Mouse (Mus musculus): ENCODE data around the gene Aff1. TPM values are rescaled to one million over a fixed set of nuclear protein-coding genes. Genes with fewer than 3 reads are reported as not detected.

The Aff1 gene
- polyA plus RNA-seq, 1 experiment from 2014 or later: 2.5 TPM

DNA sequence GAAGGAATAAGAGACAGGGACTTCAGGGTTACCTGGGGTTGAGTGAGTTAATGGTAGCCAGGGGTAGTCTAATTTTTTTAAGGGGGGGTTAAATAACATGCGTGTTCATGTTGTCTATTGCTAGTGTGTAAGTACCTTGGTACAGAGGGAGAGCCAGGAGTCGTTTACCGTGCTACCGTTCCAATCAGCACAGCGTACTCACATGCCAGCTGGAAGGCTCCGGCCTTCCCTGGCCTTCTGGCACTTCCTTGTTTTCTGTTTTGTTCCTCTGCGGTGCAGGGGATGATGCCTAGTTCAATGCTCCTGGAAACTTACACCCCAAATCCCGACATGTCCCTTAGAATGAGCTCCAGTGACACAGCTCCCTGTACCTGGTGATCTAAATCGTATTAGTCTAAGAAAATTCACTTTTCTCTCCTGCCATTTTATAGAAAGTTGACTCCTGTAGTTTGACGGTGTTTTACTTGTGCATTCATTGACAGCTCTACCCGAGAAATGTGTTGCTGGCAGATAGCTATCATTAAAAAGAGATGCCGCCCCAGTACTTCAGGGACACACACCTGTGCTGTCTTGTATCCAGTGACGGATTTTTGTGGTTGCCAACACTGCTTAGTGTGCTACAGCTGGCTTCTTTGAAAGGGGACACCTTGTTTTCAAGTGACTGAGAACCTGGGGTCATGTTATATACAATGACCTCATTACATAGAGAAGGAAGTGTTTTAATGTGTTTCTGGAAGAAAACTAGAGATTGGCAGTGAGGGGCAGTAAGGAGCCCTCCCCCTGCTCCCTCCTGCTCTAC is 129.5 kb downstream of the Aff1 start:
- no peak overlapping the region for H3K27ac ChIP-seq (replicated peaks)
- no peak overlapping the region for H3K4me3 ChIP-seq
- no peak overlapping the region for H3K9ac ChIP-seq
- no peak for ATAC-seq (ENCODE audit: low FRiP score, low read depth)
- no peaks in the 10 kb centered on the region for H3K36me3 ChIP-seq
- H3K9me3 ChIP-seq: no peaks in the 10 kb centered on the region
- H3K4me2 ChIP-seq: no peak overlapping the region
- WGBS: 80% methylated on average over 13 of the region's 13 CpGs
- H3K27me3 ChIP-seq: no peaks in the 10 kb centered on the region
- no peaks in the 10 kb centered on the region; the same call in 1 of the 2 replicates for H3K4me1 ChIP-seq (replicated peaks)

DNA sequence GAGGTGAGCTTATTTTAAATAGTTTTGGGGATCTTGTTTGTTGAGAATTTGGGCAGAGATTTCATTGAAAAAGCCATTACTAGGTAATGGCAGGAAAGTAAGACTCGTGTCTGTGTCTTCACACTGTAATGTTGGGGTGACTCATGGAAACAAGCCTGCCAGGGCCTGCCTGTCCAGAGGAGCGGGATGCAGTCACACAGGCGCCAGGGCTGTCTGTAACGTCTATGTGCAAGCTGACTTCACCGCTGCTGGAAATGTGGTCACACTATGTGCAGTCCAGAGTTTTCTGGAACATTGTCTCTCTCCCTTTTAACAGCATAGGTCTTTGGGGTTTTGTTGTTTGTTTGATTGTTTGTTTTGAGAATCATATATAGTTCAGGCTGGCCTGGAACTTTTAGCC is 130.8 kb downstream of the Aff1 start:
- no peak overlapping the region for H3K4me3 ChIP-seq
- no peak overlapping the region for H3K9ac ChIP-seq
- H3K9me3 ChIP-seq: no peaks in the 10 kb centered on the region
- 96% methylated on average over 5 of the region's 5 CpGs for WGBS
- no peak for ATAC-seq (ENCODE audit: low FRiP score, low read depth)
- no peaks in the 10 kb centered on the region; the same call in 1 of the 2 replicates for H3K4me1 ChIP-seq (replicated peaks)
- H3K27me3 ChIP-seq: no peaks in the 10 kb centered on the region
- no peak overlapping the region for H3K27ac ChIP-seq (replicated peaks)
- H3K36me3 ChIP-seq: no peaks in the 10 kb centered on the region
- H3K4me2 ChIP-seq: no peak overlapping the region

DNA sequence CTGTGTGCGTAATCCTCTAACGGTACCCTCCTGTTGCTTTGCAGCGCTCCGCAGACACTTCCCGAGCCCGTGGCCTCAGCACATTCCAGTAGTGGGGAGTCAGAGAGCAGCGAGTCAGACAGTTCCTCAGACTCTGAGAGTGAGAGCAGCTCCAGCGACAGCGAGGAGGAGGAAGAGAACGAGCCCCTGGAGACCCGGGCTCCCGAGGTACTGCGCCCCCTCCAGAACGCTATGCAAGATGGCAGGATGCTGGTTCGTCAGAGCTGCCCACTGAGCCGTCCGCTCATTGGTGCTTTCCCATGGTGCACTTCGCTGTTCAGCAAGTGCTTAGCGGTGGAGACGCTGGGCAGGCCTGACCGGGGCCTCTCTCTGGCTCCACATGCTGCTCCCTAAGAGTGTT is 136.1 kb downstream of the Aff1 start:
- 85% methylated on average over 21 of the region's 21 CpGs for WGBS
- H3K9ac ChIP-seq: no peak overlapping the region
- no peak overlapping the region for H3K4me3 ChIP-seq
- no peak overlapping the region for H3K4me2 ChIP-seq
- H3K4me1 ChIP-seq (replicated peaks): no peaks in the 10 kb centered on the region
- no peak overlapping the region for H3K27ac ChIP-seq (replicated peaks)
- no peaks in the 10 kb centered on the region for H3K36me3 ChIP-seq
- H3K9me3 ChIP-seq: no peaks in the 10 kb centered on the region
- H3K27me3 ChIP-seq: no peaks in the 10 kb centered on the region
- no peak for ATAC-seq (ENCODE audit: low FRiP score, low read depth)

DNA sequence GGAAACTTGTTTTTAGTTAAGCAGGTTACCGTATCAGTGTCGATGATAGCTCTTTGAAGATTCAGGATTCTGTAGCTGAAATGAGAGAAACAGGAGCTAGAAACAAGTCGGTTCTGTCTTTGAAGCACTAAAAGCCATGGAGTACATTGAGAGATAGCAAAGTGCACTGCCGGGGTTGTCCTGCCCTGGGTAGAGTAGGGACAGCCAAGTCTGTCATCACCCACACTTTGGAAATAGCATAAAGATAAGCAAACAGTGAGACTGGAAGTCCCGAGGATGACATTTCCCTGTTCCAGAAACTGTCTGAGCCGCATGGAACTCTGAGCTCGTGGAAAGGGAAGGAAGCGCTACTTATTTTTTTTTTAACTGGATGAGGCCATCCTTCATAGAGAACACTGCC is 136.6 kb downstream of the Aff1 start:
- 84% methylated on average over 8 of the region's 8 CpGs for WGBS
- no peak for ATAC-seq (ENCODE audit: low FRiP score, low read depth)
- Histone ChIP-seq H3K4me3 (no peak overlapping the region), H3K27me3 (no peaks in the 10 kb centered on the region), H3K36me3 (no peaks in the 10 kb centered on the region), H3K9ac (no peak overlapping the region), H3K9me3 (no peaks in the 10 kb centered on the region), H3K27ac (replicated peaks) (no peak overlapping the region), H3K4me1 (replicated peaks) (no peaks in the 10 kb centered on the region), H3K4me2 (no peak overlapping the region)

- Histone ChIP-seq H3K36me3 (no peaks in the 10 kb centered on the region), H3K4me3 (no peak overlapping the region), H3K27me3 (no peaks in the 10 kb centered on the region), H3K27ac (replicated peaks) (no peak overlapping the region), H3K4me2 (no peak overlapping the region), H3K9ac (no peak overlapping the region), H3K9me3 (no peaks in the 10 kb centered on the region), H3K4me1 (replicated peaks) (no peaks in the 10 kb centered on the region)
- 76% methylated on average over 12 of the region's 12 CpGs for WGBS
- no peak for ATAC-seq (ENCODE audit: low FRiP score, low read depth)
Measured at GRCm38 (mm10) chr5:103829158-103829557, 137.0 kb downstream of the Aff1 start.

DNA sequence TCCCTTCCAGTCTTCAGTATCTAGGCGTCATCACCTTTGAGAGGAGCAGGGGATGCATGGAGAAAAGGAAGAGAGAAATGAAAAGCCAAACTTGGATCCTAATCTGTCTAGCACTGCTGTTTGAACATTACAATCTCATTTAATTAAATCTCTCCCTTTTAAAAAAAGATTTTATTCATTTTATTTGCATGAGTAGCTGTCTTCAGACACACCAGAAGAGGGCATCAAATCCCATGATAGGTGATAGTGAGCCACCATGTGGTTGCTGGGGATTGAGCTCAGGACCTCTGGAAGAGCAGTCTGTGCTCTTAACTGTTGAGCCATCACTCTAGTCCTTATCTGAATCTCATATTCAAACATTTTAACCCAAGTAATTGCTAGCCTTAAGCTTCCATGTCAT is 138.7 kb downstream of the Aff1 start:
- Histone ChIP-seq H3K9ac (no peak overlapping the region), H3K27me3 (no peaks in the 10 kb centered on the region), H3K36me3 (no peaks in the 10 kb centered on the region), H3K4me3 (no peak overlapping the region), H3K27ac (replicated peaks) (no peak overlapping the region), H3K4me1 (replicated peaks) (peaks cover 5% of the 10 kb centered on the region; the same call in 1 of the 2 replicates), H3K4me2 (no peak overlapping the region), H3K9me3 (no peaks in the 10 kb centered on the region)
- no peak for ATAC-seq (ENCODE audit: low FRiP score, low read depth)
- 91% methylated on average over 1 of the region's 1 CpGs for WGBS

DNA sequence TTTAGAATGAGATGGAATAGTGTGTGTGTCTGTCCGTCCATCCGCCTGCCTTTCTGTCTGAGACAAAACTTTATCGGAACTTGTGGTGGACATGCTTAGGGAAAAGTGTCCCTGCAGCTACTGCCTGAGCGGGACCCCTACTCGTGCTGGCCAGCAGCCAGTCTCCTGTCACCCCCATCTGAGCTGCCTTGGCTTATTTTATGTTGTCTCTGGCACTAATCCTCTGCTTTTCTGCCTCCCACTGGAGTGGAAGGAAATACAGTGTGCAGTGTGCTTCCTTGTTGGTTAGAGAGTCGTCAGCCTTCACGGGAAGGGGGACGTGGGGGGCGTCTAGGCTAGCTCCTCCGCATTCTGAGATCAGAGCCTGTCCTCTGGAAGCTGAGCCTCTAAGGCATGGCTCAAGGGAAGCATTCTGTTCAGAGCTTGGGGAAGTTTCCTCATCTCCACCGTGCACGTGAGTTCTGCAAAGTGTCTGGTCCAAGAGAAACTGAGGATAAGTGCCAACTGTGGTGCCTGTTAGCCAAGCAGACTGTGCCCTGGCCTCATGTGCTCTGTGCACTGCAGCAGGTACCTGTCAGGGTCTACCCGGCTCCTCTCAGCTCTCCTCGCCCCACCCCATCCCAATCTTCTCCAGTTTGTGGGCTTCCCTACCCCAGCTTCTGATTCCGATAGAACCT is 143.4 kb downstream of the Aff1 start:
- H3K9ac ChIP-seq: no peak overlapping the region
- H3K27ac ChIP-seq (replicated peaks): no peak overlapping the region
- no peaks in the 10 kb centered on the region for H3K36me3 ChIP-seq
- no peak for ATAC-seq (ENCODE audit: low FRiP score, low read depth)
- H3K9me3 ChIP-seq: no peaks in the 10 kb centered on the region
- peaks cover 6% of the 10 kb centered on the region; the same call in 1 of the 2 replicates for H3K4me1 ChIP-seq (replicated peaks)
- 73% methylated on average over 15 of the region's 15 CpGs for WGBS
- H3K4me2 ChIP-seq: no peak overlapping the region
- no peaks in the 10 kb centered on the region for H3K27me3 ChIP-seq
- H3K4me3 ChIP-seq: no peak overlapping the region

- no peak for ATAC-seq (ENCODE audit: low FRiP score, low read depth)
- Histone ChIP-seq H3K4me2 (no peak overlapping the region), H3K4me3 (no peak overlapping the region), H3K36me3 (no peaks in the 10 kb centered on the region), H3K4me1 (replicated peaks) (peaks cover 6% of the 10 kb centered on the region; the same call in 1 of the 2 replicates), H3K9ac (no peak overlapping the region), H3K27me3 (no peaks in the 10 kb centered on the region), H3K27ac (replicated peaks) (no peak overlapping the region), H3K9me3 (no peaks in the 10 kb centered on the region)
- 84% methylated on average over 10 of the region's 11 CpGs for WGBS
Measured at GRCm38 (mm10) chr5:103836148-103836784, 144.1 kb downstream of the Aff1 start.

- WGBS: 94% methylated on average over 15 of the region's 15 CpGs
- Histone ChIP-seq H3K27me3 (no peaks in the 10 kb centered on the region), H3K4me3 (no peak overlapping the region), H3K36me3 (no peaks in the 10 kb centered on the region), H3K9ac (no peak overlapping the region), H3K27ac (replicated peaks) (no peak overlapping the region), H3K4me2 (no peak overlapping the region), H3K9me3 (no peaks in the 10 kb centered on the region), H3K4me1 (replicated peaks) (peaks cover 6% of the 10 kb centered on the region; the same call in 1 of the 2 replicates)
- no peak for ATAC-seq (ENCODE audit: low FRiP score, low read depth)
Measured at GRCm38 (mm10) chr5:103838550-103839264, 146.5 kb downstream of the Aff1 start.

- 86% methylated on average over 3 of the region's 3 CpGs for WGBS
- H3K9me3 ChIP-seq: no peaks in the 10 kb centered on the region
- no peaks in the 10 kb centered on the region for H3K36me3 ChIP-seq
- H3K27ac ChIP-seq (replicated peaks): no peak overlapping the region
- ATAC-seq (ENCODE audit: low FRiP score, low read depth): no peak
- no peak overlapping the region for H3K4me3 ChIP-seq
- no peaks in the 10 kb centered on the region for H3K27me3 ChIP-seq
- peaks cover 8% of the 10 kb centered on the region for H3K4me1 ChIP-seq (replicated peaks)
- H3K4me2 ChIP-seq: no peak overlapping the region
- no peak overlapping the region for H3K9ac ChIP-seq
Measured at GRCm38 (mm10) chr5:103839265-103839626, 147.1 kb downstream of the Aff1 start.

GRCm38 (mm10) chr5:103843938-103844337 is 151.8 kb downstream of the Aff1 start:
- 59% methylated on average over 1 of the region's 1 CpGs for WGBS

More at GRCm38 (mm10) chr5:103843938-103844337, 151.8 kb downstream of the Aff1 start:
- H3K4me2 ChIP-seq: no peak overlapping the region
- no peaks in the 10 kb centered on the region for H3K27me3 ChIP-seq
- no peaks in the 10 kb centered on the region for H3K36me3 ChIP-seq
- H3K9me3 ChIP-seq: no peaks in the 10 kb centered on the region
- no peak overlapping the region for H3K9ac ChIP-seq
- H3K4me1 ChIP-seq (replicated peaks): peaks cover 19% of the 10 kb centered on the region
- H3K27ac ChIP-seq (replicated peaks): no peak overlapping the region
- no peak overlapping the region for H3K4me3 ChIP-seq
- ATAC-seq (ENCODE audit: low FRiP score, low read depth): no peak
